Mouse (Mus musculus) cerebellum, adult 11-12 months (tissue): ENCODE results near the gene Cpsf3.
A peak's percentile ranks its signal among the peaks of the same experiment; 100 is the strongest.

Source experiments
- DNase-seq: peaks from one replicate; pipeline ENCODE4 v3.0.0; 2022

Cpsf3 gene

GRCm38 (mm10) chr12:21284761-21285441 is at the start of gene Cpsf3:
Gene Cpsf3, plus strand, starts transcription at chr12:21285391.
- no peak for DNase-seq

GRCm38 (mm10) chr12:21241965-21242364 is 43.2 kb upstream of the Cpsf3 start:
- DNase-seq = no peak

- DNase-seq = no peak
Observed at GRCm38 (mm10) chr12:21244375-21244960, 40.7 kb upstream of the Cpsf3 start.

- no peak for DNase-seq
Observed at GRCm38 (mm10) chr12:21247711-21248392, 37.3 kb upstream of the Cpsf3 start.

GRCm38 (mm10) chr12:21260494-21261256 is 24.5 kb upstream of the Cpsf3 start:
- DNase-seq = no peak

- DNase-seq = no peak
Observed at GRCm38 (mm10) chr12:21261521-21261920, 23.7 kb upstream of the Cpsf3 start.

GRCm38 (mm10) chr12:21263256-21263655 is 21.9 kb upstream of the Cpsf3 start:
- no peak for DNase-seq

GRCm38 (mm10) chr12:21264241-21264640 is 20.9 kb upstream of the Cpsf3 start:
- no peak for DNase-seq

- DNase-seq = no peak
Observed at GRCm38 (mm10) chr12:21264970-21265369, 20.2 kb upstream of the Cpsf3 start.

GRCm38 (mm10) chr12:21265501-21265900 is 19.7 kb upstream of the Cpsf3 start:
- DNase-seq = no peak

GRCm38 (mm10) chr12:21265946-21266783 is 19.0 kb upstream of the Cpsf3 start:
- peak; percentile 71 for DNase-seq

- DNase-seq = no peak
Observed at GRCm38 (mm10) chr12:21266784-21267098, 18.4 kb upstream of the Cpsf3 start.

GRCm38 (mm10) chr12:21268083-21268616 is 17.0 kb upstream of the Cpsf3 start:
- DNase-seq = peak; percentile 67

- peak; percentile 83 for DNase-seq
Observed at GRCm38 (mm10) chr12:21274446-21274845, 10.7 kb upstream of the Cpsf3 start.

- no peak for DNase-seq
Observed at GRCm38 (mm10) chr12:21277352-21277864, 7.8 kb upstream of the Cpsf3 start.

GRCm38 (mm10) chr12:21285508-21286242 is 484 bp downstream of the Cpsf3 start:
- DNase-seq = no peak

GRCm38 (mm10) chr12:21286243-21286622 is 1.0 kb downstream of the Cpsf3 start, which contains the start of gene Itgb1bp1:
Gene Itgb1bp1, minus strand, starts transcription at chr12:21286284.
- DNase-seq = peak; percentile 99

- DNase-seq = peak; percentile 55
Observed at GRCm38 (mm10) chr12:21286712-21287650, 1.8 kb downstream of the Cpsf3 start.

- no peak for DNase-seq
Observed at GRCm38 (mm10) chr12:21288716-21289395, 3.7 kb downstream of the Cpsf3 start.
